Mouse (Mus musculus): Measurements from ENCODE around the gene Fbxo44. TPM values are rescaled to one million over a fixed set of nuclear protein-coding genes. Genes with fewer than 3 reads are reported as not detected.

Gene Fbxo44
- polyA plus RNA-seq, 1 experiment from 2014 or later: 20.4 TPM

GRCm38 (mm10) chr4:148159544-148160435 is 492 bp downstream of the Fbxo44 start:
- peak overlapping the region; percentile 51 for H3K4me3 ChIP-seq (ENCODE audit: low read depth, low read length)
- peak overlapping the region; percentile 75 for H3K9ac ChIP-seq (ENCODE audit: low read depth, low read length)
- no peaks in the 10 kb centered on the region for H3K9me3 ChIP-seq (replicated peaks; ENCODE audit: control insufficient read depth, low read length)
- ATAC-seq (replicated peaks; ENCODE audit: insufficient number of reproducible peaks, low FRiP score, low TSS enrichment): peak; percentile 85
- H3K4me2 ChIP-seq: peak overlapping the region; percentile 83
- peak overlapping the region; percentile 37; the same call in 1 of the 2 replicates for H3K27ac ChIP-seq (ENCODE audit: low read depth, low read length)
- no peaks in the 10 kb centered on the region for H3K36me3 ChIP-seq (ENCODE audit: control insufficient read depth, insufficient read depth, low read length)
- peaks cover 52% of the 10 kb centered on the region for H3K27me3 ChIP-seq (ENCODE audit: control insufficient read depth, insufficient read depth, low read length)
- WGBS (ENCODE audit: insufficient replicate concordance): under 1% methylated on average over 49 of the region's 55 CpGs
- H3K4me1 ChIP-seq (ENCODE audit: control insufficient read depth, insufficient read depth, low read length): peaks cover 22% of the 10 kb centered on the region

DNA sequence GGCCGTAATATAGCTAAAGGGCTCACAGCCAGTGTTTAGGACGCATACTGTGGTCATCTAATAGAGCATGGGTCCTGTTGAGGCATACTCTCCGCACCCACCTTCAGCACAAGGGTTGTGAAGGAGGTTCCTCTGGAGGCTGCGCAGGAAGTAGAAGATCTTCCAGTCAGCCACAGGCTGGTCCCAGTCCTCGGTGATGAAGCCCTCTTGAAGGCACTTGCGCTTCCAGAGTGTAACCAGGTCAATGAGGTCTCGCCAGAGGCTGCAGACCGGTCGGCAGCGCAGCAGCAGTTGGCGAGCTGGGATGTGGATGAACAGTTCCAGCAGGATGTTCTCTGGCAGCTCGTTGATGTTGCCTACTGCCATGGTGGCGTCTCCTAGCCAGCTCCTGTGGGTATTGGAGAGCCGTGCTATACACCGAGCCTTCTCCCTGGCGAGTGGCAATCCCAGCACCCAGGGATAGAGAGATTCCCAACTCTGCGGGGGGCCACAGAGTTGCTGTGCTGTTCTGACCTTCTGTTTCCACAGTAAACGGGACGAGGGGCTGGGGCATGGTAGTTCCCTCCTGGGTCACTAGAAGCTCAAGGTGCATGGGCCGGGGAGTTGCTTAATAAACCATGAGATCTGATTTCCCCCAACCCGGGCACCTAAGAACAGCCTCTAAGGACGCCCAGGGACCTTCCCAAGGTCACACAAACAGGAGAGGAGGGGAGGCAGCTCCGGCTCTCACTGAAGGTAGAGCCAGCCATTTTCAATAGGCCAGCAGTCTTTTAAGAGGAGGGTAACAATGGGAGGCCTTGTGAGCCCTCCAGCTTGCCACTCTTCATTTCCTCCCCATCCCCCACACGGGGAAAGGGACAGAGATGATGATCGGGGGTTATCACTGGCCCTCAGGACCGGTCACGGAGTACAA is 1.6 kb downstream of the Fbxo44 start:
- Histone ChIP-seq H3K36me3 (ENCODE audit: control insufficient read depth, insufficient read depth, low read length) (peaks cover 2% of the 10 kb centered on the region; the same call in 1 of the 2 replicates), H3K4me1 (ENCODE audit: control insufficient read depth, insufficient read depth, low read length) (peaks cover 14% of the 10 kb centered on the region), H3K27me3 (ENCODE audit: control insufficient read depth, insufficient read depth, low read length) (peaks cover 41% of the 10 kb centered on the region), H3K9ac (ENCODE audit: low read depth, low read length) (peak overlapping the region; percentile 75), H3K27ac (ENCODE audit: low read depth, low read length) (0 out of 2 replicates have a peak overlapping the region, but pooled peaks have one; percentile 37), H3K4me2 (peak overlapping the region; percentile 83), H3K4me3 (ENCODE audit: low read depth, low read length) (peak overlapping the region; percentile 51), H3K9me3 (replicated peaks; ENCODE audit: control insufficient read depth, low read length) (no peaks in the 10 kb centered on the region)
- WGBS (ENCODE audit: insufficient replicate concordance): 29% methylated on average over 27 of the region's 27 CpGs
- ATAC-seq (replicated peaks; ENCODE audit: insufficient number of reproducible peaks, low FRiP score, low TSS enrichment): no peak

- Histone ChIP-seq H3K9me3 (replicated peaks; ENCODE audit: control insufficient read depth, low read length) (no peaks in the 10 kb centered on the region), H3K27ac (ENCODE audit: low read depth, low read length) (no peak overlapping the region), H3K4me1 (ENCODE audit: control insufficient read depth, insufficient read depth, low read length) (peaks cover 16% of the 10 kb centered on the region), H3K27me3 (ENCODE audit: control insufficient read depth, insufficient read depth, low read length) (peaks cover 5% of the 10 kb centered on the region; the same call in 1 of the 2 replicates), H3K9ac (ENCODE audit: low read depth, low read length) (no peak overlapping the region), H3K4me3 (ENCODE audit: low read depth, low read length) (no peak overlapping the region), H3K4me2 (no peak overlapping the region), H3K36me3 (ENCODE audit: control insufficient read depth, insufficient read depth, low read length) (peaks cover 2% of the 10 kb centered on the region; the same call in 1 of the 2 replicates)
- 49% methylated on average over 3 of the region's 3 CpGs for WGBS (ENCODE audit: insufficient replicate concordance)
- no peak for ATAC-seq (replicated peaks; ENCODE audit: insufficient number of reproducible peaks, low FRiP score, low TSS enrichment)
These were observed 5.3 kb downstream of the Fbxo44 start for GRCm38 (mm10) chr4:148154982-148155381.

- Histone ChIP-seq H3K4me1 (ENCODE audit: control insufficient read depth, insufficient read depth, low read length) (peaks cover 23% of the 10 kb centered on the region), H3K9ac (ENCODE audit: low read depth, low read length) (no peak overlapping the region), H3K27ac (ENCODE audit: low read depth, low read length) (no peak overlapping the region), H3K9me3 (replicated peaks; ENCODE audit: control insufficient read depth, low read length) (no peaks in the 10 kb centered on the region), H3K27me3 (ENCODE audit: control insufficient read depth, insufficient read depth, low read length) (peaks cover 5% of the 10 kb centered on the region; the same call in 1 of the 2 replicates), H3K4me3 (ENCODE audit: low read depth, low read length) (no peak overlapping the region), H3K4me2 (no peak overlapping the region), H3K36me3 (ENCODE audit: control insufficient read depth, insufficient read depth, low read length) (peaks cover 2% of the 10 kb centered on the region; the same call in 1 of the 2 replicates)
- ATAC-seq (replicated peaks; ENCODE audit: insufficient number of reproducible peaks, low FRiP score, low TSS enrichment): no peak
- WGBS (ENCODE audit: insufficient replicate concordance): 82% methylated on average over 4 of the region's 4 CpGs
These were observed 6.3 kb downstream of the Fbxo44 start for GRCm38 (mm10) chr4:148154006-148154405.

GRCm38 (mm10) chr4:148152547-148152946 is 7.7 kb downstream of the Fbxo44 start:
- Histone ChIP-seq H3K27me3 (ENCODE audit: control insufficient read depth, insufficient read depth, low read length) (no peaks in the 10 kb centered on the region), H3K27ac (ENCODE audit: low read depth, low read length) (0 out of 2 replicates have a peak overlapping the region, but pooled peaks have one; percentile 90), H3K9ac (ENCODE audit: low read depth, low read length) (no peak overlapping the region), H3K4me1 (ENCODE audit: control insufficient read depth, insufficient read depth, low read length) (peaks cover 11% of the 10 kb centered on the region), H3K9me3 (replicated peaks; ENCODE audit: control insufficient read depth, low read length) (no peaks in the 10 kb centered on the region), H3K4me3 (ENCODE audit: low read depth, low read length) (no peak overlapping the region), H3K36me3 (ENCODE audit: control insufficient read depth, insufficient read depth, low read length) (peaks cover 2% of the 10 kb centered on the region; the same call in 1 of the 2 replicates), H3K4me2 (no peak overlapping the region)
- WGBS (ENCODE audit: insufficient replicate concordance): 82% methylated on average over 5 of the region's 5 CpGs
- no peak for ATAC-seq (replicated peaks; ENCODE audit: insufficient number of reproducible peaks, low FRiP score, low TSS enrichment)

GRCm38 (mm10) chr4:148151267-148152168 is 8.8 kb downstream of the Fbxo44 start, which contains the start of gene Fbxo6:
Gene Fbxo6, minus strand, starts transcription at chr4:148152140.
- Histone ChIP-seq H3K4me3 (ENCODE audit: low read depth, low read length) (peak within 1 kb of the TSS; percentile 71), H3K9ac (ENCODE audit: low read depth, low read length) (peak within 1 kb of the TSS; percentile 86), H3K4me2 (peak within 1 kb of the TSS; percentile 95), H3K36me3 (ENCODE audit: control insufficient read depth, insufficient read depth, low read length) (peaks cover 4% of the 10 kb centered on the region), H3K27ac (ENCODE audit: low read depth, low read length) (peak within 1 kb of the TSS; percentile 90), H3K9me3 (replicated peaks; ENCODE audit: control insufficient read depth, low read length) (no peaks in the 10 kb centered on the region), H3K4me1 (ENCODE audit: control insufficient read depth, insufficient read depth, low read length) (peaks cover 11% of the 10 kb centered on the region), H3K27me3 (ENCODE audit: control insufficient read depth, insufficient read depth, low read length) (no peaks in the 10 kb centered on the region)
- 1% methylated on average over 52 of the region's 67 CpGs for WGBS (ENCODE audit: insufficient replicate concordance)
- peak; percentile 84 for ATAC-seq (replicated peaks; ENCODE audit: insufficient number of reproducible peaks, low FRiP score, low TSS enrichment)

DNA sequence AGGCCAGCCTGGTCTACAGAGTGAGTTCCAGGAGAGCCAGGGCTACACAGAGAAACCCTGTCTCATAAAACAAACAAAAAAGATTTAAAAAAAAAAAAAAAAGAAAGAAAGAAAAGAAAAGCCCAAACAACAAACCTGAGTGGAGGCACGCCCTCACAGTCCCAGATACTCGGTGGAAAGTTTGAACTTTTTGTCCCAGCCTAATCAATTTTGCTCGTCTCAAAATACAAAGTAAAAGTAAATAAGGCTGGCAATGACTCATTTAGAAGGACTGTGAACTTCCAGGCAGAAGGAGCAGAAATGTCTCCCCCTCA is 9.4 kb downstream of the Fbxo44 start:
- Histone ChIP-seq H3K36me3 (ENCODE audit: control insufficient read depth, insufficient read depth, low read length) (peaks cover 7% of the 10 kb centered on the region), H3K4me2 (peak overlapping the region; percentile 95), H3K27me3 (ENCODE audit: control insufficient read depth, insufficient read depth, low read length) (no peaks in the 10 kb centered on the region), H3K4me1 (ENCODE audit: control insufficient read depth, insufficient read depth, low read length) (peaks cover 11% of the 10 kb centered on the region), H3K9ac (ENCODE audit: low read depth, low read length) (peak overlapping the region; percentile 86), H3K27ac (ENCODE audit: low read depth, low read length) (peak overlapping the region; percentile 90), H3K4me3 (ENCODE audit: low read depth, low read length) (peak overlapping the region; percentile 71), H3K9me3 (replicated peaks; ENCODE audit: control insufficient read depth, low read length) (no peaks in the 10 kb centered on the region)
- no peak for ATAC-seq (replicated peaks; ENCODE audit: insufficient number of reproducible peaks, low FRiP score, low TSS enrichment)
- WGBS (ENCODE audit: insufficient replicate concordance): 29% methylated on average over 3 of the region's 3 CpGs
